ENCODE assay signal across 8 mouse cellular contexts in genomic region chr1:60566631-60567311, GRCm38 (mm10). TPM values are rescaled to one million over a fixed set of nuclear protein-coding genes. Genes with fewer than 3 reads are reported as not detected.
DNase-seq lines count a peak whose midpoint lies in the region; ATAC-seq lines count a peak whose summit lies in the region.

Gene Raph1 (minus strand): TSS chr1:60567104.

- H3K36me3 ChIP-seq in megakaryocyte, embryonic 14.5 days (replicated peaks; ENCODE audit: low read length): no peaks in the 10 kb centered on the region

- peaks cover 30% of the 10 kb centered on the region for H3K4me1 ChIP-seq in megakaryocyte, embryonic 14.5 days

- peaks cover 4% of the 10 kb centered on the region; the same call in 1 of the 2 replicates for H3K9me3 ChIP-seq in megakaryocyte, embryonic 14.5 days

- peak; percentile 38 for ATAC-seq in activated CD4-positive, CD25-positive, alpha-beta regulatory T cell, adult 4 months
- ATAC-seq in common myeloid progenitor, adult 5-6 weeks (replicated peaks; ENCODE audit: low read depth, poor library complexity, severe bottlenecking): peak; percentile 43; the same call in 1 of the 2 replicates
- ATAC-seq in inflammation-experienced regulatory T-cells, adult 6 months: peak; percentile 48

- intact Hi-C loops in gastrocnemius, postnatal 14 days (cut with DNase I; ENCODE audit: low total_unique reads): no loop called here

- peak; percentile 91 for DNase-seq in gastrocnemius, postnatal 14 days
- DNase-seq in left cerebral cortex, adult 9 months (ENCODE audit: low spot score in 2 of 2): peak; percentile 27 to 59
- peak; percentile 74 for DNase-seq in right cerebral cortex, postnatal 14 days
- peak; percentile 77 to 87 for DNase-seq in urinary bladder, postnatal 36 days (ENCODE audit: low spot score in 2 of 2)

- H3K4me3 ChIP-seq in megakaryocyte, embryonic 14.5 days (replicated peaks): peak within 1 kb of the TSS; percentile 93

- H3K27me3 ChIP-seq in megakaryocyte, embryonic 14.5 days (replicated peaks): peaks cover 46% of the 10 kb centered on the region

RNA-seq across cellular contexts. Expression of gene Raph1, which starts in this region (rescaled TPM):
- polyA plus RNA-seq in activated CD4-positive, CD25-positive, alpha-beta regulatory T cell, adult 4 months (2017; shearing (Covaris generic)): 1 to 10 TPM; 4.1 to 6.8 TPM
- total RNA-seq in common myeloid progenitor, adult 5-6 weeks (2017): 1.2 and 4.8 TPM in 2 replicates
- 10 to 100 TPM; 22.8 to 33.3 TPM for total RNA-seq in gastrocnemius, postnatal 14 days (2021)
- 1 to 10 TPM; 5.2 to 6.7 (median 6.2) TPM for polyA plus RNA-seq in inflammation-experienced regulatory T-cells, adult 6 months (2017; shearing (Covaris generic))
- 0.58 and 4.9 TPM in 2 replicates for polyA plus RNA-seq in megakaryocyte, embryonic 14.5 days (2012; ENCODE audit: insufficient read depth, low replicate concordance)

Comparison
In these comparisons a context has a peak if more than half of its experiments do, and no peak if none do; other contexts are left out.
1. Peak in every context shown above with its lines: DNase-seq, ATAC-seq and H3K4me3 ChIP-seq.